Mouse (Mus musculus): ENCODE data around the gene Limd1. TPM values are rescaled to one million over a fixed set of nuclear protein-coding genes. Genes with fewer than 3 reads are reported as not detected.
"Not testable (repeated sequence)": the region's sequence is repeated elsewhere in the genome, so short reads cannot be mapped to it uniquely, and the experiment has no call there.

The Limd1 gene
- polyA plus RNA-seq (2015; fragmentation: Nextera tagmentation; extraction: Ambion mirVana), result 53.8 and 53.9 TPM in 2 replicates

GRCm38 (mm10) chr9:123478586-123479195 lies at the start of gene Limd1:
Gene Limd1 (plus strand): TSS chr9:123478706.
- H3K9ac ChIP-seq, result peak within 1 kb of the TSS; percentile 70
- H3K9me3 ChIP-seq (replicated peaks), result no peaks in the 10 kb centered on the region
- under 1% methylated on average over 39 of the region's 57 CpGs for WGBS
- ATAC-seq (ENCODE audit: insufficient number of reproducible peaks, low FRiP score, low TSS enrichment, low read depth), result peak; percentile 87
- H3K36me3 ChIP-seq, result peaks cover 4% of the 10 kb centered on the region
- H3K4me2 ChIP-seq (replicated peaks), result peak within 1 kb of the TSS; percentile 89
- H3K4me3 ChIP-seq (replicated peaks), result peak within 1 kb of the TSS; percentile 62
- H3K27me3 ChIP-seq, result no peaks in the 10 kb centered on the region
- H3K4me1 ChIP-seq, result peaks cover 49% of the 10 kb centered on the region
- H3K27ac ChIP-seq (replicated peaks), result peak within 1 kb of the TSS; percentile 84

- Histone ChIP-seq H3K4me2 (replicated peaks) (no peak overlapping the region), H3K9ac (no peak overlapping the region), H3K27me3 (no peaks in the 10 kb centered on the region), H3K4me1 (no peaks in the 10 kb centered on the region), H3K9me3 (replicated peaks) (no peaks in the 10 kb centered on the region), H3K27ac (replicated peaks) (no peak overlapping the region), H3K4me3 (replicated peaks) (no peak overlapping the region), H3K36me3 (peaks cover 15% of the 10 kb centered on the region; the same call in 1 of the 2 replicates)
- no peak for ATAC-seq (ENCODE audit: insufficient number of reproducible peaks, low FRiP score, low TSS enrichment, low read depth)
- WGBS, result 89% methylated on average over 4 of the region's 4 CpGs
Observed at GRCm38 (mm10) chr9:123429863-123430262, 48.6 kb upstream of the Limd1 start.

- Histone ChIP-seq H3K27me3 (no peaks in the 10 kb centered on the region), H3K9ac (no peak overlapping the region), H3K9me3 (replicated peaks) (no peaks in the 10 kb centered on the region), H3K4me1 (no peaks in the 10 kb centered on the region), H3K36me3 (peaks cover 17% of the 10 kb centered on the region; the same call in 1 of the 2 replicates), H3K4me2 (replicated peaks) (no peak overlapping the region), H3K27ac (replicated peaks) (no peak overlapping the region), H3K4me3 (replicated peaks) (no peak overlapping the region)
- no peak for ATAC-seq (ENCODE audit: insufficient number of reproducible peaks, low FRiP score, low TSS enrichment, low read depth)
Observed at GRCm38 (mm10) chr9:123430973-123431372, 47.5 kb upstream of the Limd1 start.

GRCm38 (mm10) chr9:123438223-123438622 lies 40.3 kb upstream of the Limd1 start:
- Histone ChIP-seq H3K9ac (no peak overlapping the region), H3K27me3 (no peaks in the 10 kb centered on the region)
- WGBS, result 69% methylated on average over 2 of the region's 2 CpGs

GRCm38 (mm10) chr9:123440230-123441058 lies 38.1 kb upstream of the Limd1 start:
- H3K4me1 ChIP-seq, result no peaks in the 10 kb centered on the region
- H3K4me3 ChIP-seq (replicated peaks), result no peak overlapping the region
- H3K9me3 ChIP-seq (replicated peaks), result no peaks in the 10 kb centered on the region
- 75% methylated on average over 5 of the region's 5 CpGs for WGBS
- H3K36me3 ChIP-seq, result peaks cover 35% of the 10 kb centered on the region
- no peak overlapping the region for H3K9ac ChIP-seq
- no peak overlapping the region for H3K27ac ChIP-seq (replicated peaks)
- H3K27me3 ChIP-seq, result no peaks in the 10 kb centered on the region
- no peak for ATAC-seq (ENCODE audit: insufficient number of reproducible peaks, low FRiP score, low TSS enrichment, low read depth)
- no peak overlapping the region for H3K4me2 ChIP-seq (replicated peaks)

More at GRCm38 (mm10) chr9:123438223-123438622, 40.3 kb upstream of the Limd1 start:
- no peaks in the 10 kb centered on the region for H3K4me1 ChIP-seq
- H3K36me3 ChIP-seq, result peaks cover 43% of the 10 kb centered on the region
- ATAC-seq (ENCODE audit: insufficient number of reproducible peaks, low FRiP score, low TSS enrichment, low read depth), result no peak
- H3K4me3 ChIP-seq (replicated peaks), result no peak overlapping the region
- H3K9me3 ChIP-seq (replicated peaks), result no peaks in the 10 kb centered on the region
- H3K27ac ChIP-seq (replicated peaks), result no peak overlapping the region
- no peak overlapping the region for H3K4me2 ChIP-seq (replicated peaks)

- ATAC-seq (ENCODE audit: insufficient number of reproducible peaks, low FRiP score, low TSS enrichment, low read depth); H3K9me3 ChIP-seq (replicated peaks); H3K36me3 ChIP-seq; H3K27ac ChIP-seq (replicated peaks); H3K9ac ChIP-seq; H3K27me3 ChIP-seq; H3K4me1 ChIP-seq; H3K4me3 ChIP-seq (replicated peaks); H3K4me2 ChIP-seq (replicated peaks): not testable (repeated sequence)
- WGBS, result 85% methylated on average over 3 of the region's 3 CpGs
Observed at GRCm38 (mm10) chr9:123447101-123447500, 31.4 kb upstream of the Limd1 start.

GRCm38 (mm10) chr9:123448594-123448993 lies 29.9 kb upstream of the Limd1 start:
- Histone ChIP-seq H3K9me3 (replicated peaks) (no peaks in the 10 kb centered on the region), H3K27ac (replicated peaks) (no peak overlapping the region), H3K4me1 (no peaks in the 10 kb centered on the region), H3K27me3 (no peaks in the 10 kb centered on the region), H3K9ac (no peak overlapping the region), H3K4me3 (replicated peaks) (no peak overlapping the region), H3K36me3 (0 out of 2 replicates have a peak, but pooled peaks cover under 1% of the 10 kb centered on the region), H3K4me2 (replicated peaks) (no peak overlapping the region)
- no peak for ATAC-seq (ENCODE audit: insufficient number of reproducible peaks, low FRiP score, low TSS enrichment, low read depth)

- no peaks in the 10 kb centered on the region for H3K9me3 ChIP-seq (replicated peaks)
- no peak overlapping the region for H3K27ac ChIP-seq (replicated peaks)
- H3K4me3 ChIP-seq (replicated peaks), result no peak overlapping the region
- no peak overlapping the region for H3K9ac ChIP-seq
- no peaks in the 10 kb centered on the region for H3K4me1 ChIP-seq
- no peaks in the 10 kb centered on the region for H3K27me3 ChIP-seq
- peaks cover 14% of the 10 kb centered on the region; the same call in 1 of the 2 replicates for H3K36me3 ChIP-seq
- no peak overlapping the region for H3K4me2 ChIP-seq (replicated peaks)
- ATAC-seq (ENCODE audit: insufficient number of reproducible peaks, low FRiP score, low TSS enrichment, low read depth), result no peak
- WGBS, result 26% methylated on average over 2 of the region's 2 CpGs
Observed at GRCm38 (mm10) chr9:123450174-123450573, 28.3 kb upstream of the Limd1 start.

GRCm38 (mm10) chr9:123451772-123452171 lies 26.7 kb upstream of the Limd1 start:
- Histone ChIP-seq H3K9ac (no peak overlapping the region), H3K4me1 (no peaks in the 10 kb centered on the region), H3K36me3 (peaks cover 19% of the 10 kb centered on the region; the same call in 1 of the 2 replicates), H3K27me3 (no peaks in the 10 kb centered on the region), H3K4me2 (replicated peaks) (no peak overlapping the region), H3K27ac (replicated peaks) (no peak overlapping the region), H3K4me3 (replicated peaks) (no peak overlapping the region), H3K9me3 (replicated peaks) (no peaks in the 10 kb centered on the region)
- no peak for ATAC-seq (ENCODE audit: insufficient number of reproducible peaks, low FRiP score, low TSS enrichment, low read depth)
- WGBS, result 78% methylated on average over 3 of the region's 3 CpGs

- no peak for ATAC-seq (ENCODE audit: insufficient number of reproducible peaks, low FRiP score, low TSS enrichment, low read depth)
- 49% methylated on average over 9 of the region's 9 CpGs for WGBS
Observed at GRCm38 (mm10) chr9:123456634-123457602, 21.6 kb upstream of the Limd1 start.

More at GRCm38 (mm10) chr9:123456634-123457602, 21.6 kb upstream of the Limd1 start:
- Histone ChIP-seq H3K27ac (replicated peaks) (0 out of 2 replicates have a peak overlapping the region, but pooled peaks have one; percentile 63), H3K9me3 (replicated peaks) (peaks cover 3% of the 10 kb centered on the region; the same call in 1 of the 2 replicates), H3K9ac (no peak overlapping the region), H3K4me3 (replicated peaks) (no peak overlapping the region), H3K4me1 (no peaks in the 10 kb centered on the region), H3K4me2 (replicated peaks) (no peak overlapping the region), H3K27me3 (no peaks in the 10 kb centered on the region), H3K36me3 (peaks cover 19% of the 10 kb centered on the region; the same call in 1 of the 2 replicates)
